In the genomic region with DNA sequence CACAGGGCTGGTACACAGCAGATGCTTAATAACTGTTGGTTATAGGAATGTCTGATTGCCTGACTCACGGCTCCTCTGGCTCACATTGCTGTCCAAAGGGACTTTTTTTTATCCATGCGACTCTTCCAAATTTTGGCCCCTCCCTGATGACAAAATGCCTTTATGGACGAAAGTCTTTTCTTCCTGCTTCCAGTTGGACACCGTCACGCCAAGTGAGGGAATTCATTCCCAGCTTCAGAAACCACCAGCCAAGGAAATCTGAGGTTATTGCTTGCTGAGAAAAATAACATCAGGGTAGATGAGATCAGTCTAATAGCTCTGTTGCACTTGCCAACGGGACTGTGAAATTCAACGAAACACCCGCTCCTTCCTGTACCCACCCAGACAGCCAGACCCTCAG, we compare ENCODE assay signal across 26 mouse cellular contexts.
DNase-seq lines count a peak whose midpoint lies in the region; TF ChIP-seq lines count a peak whose summit lies in the region.
"Had no signal": no experiment of that assay in that cellular context is flagged by ENCODE, and none has a peak within 500 bp of the region (broad histone marks: within the 10 kb centered on the region; RNA-seq: fewer than 3 reads in every experiment).

No protein-coding gene starts in this region.

- no peaks in the 10 kb centered on the region for H3K4me1 ChIP-seq in heart, embryonic 10.5 days
- no peaks in the 10 kb centered on the region for H3K4me1 ChIP-seq in hindbrain, embryonic 10.5 days (replicated peaks)
- H3K4me1 ChIP-seq: forebrain, embryonic 13.5 days had no signal

- no peaks in the 10 kb centered on the region for H3K36me3 ChIP-seq in heart, embryonic 10.5 days
- no peaks in the 10 kb centered on the region for H3K36me3 ChIP-seq in hindbrain, embryonic 10.5 days
- H3K36me3 ChIP-seq: limb, embryonic 13.5 days had no signal

- whole genome bisulfite sequencing in heart, embryonic 10.5 days: 88% methylated on average over 8 of the region's 8 CpGs
- WGBS in hindbrain, embryonic 10.5 days: 92% methylated on average over 8 of the region's 8 CpGs

- no peak overlapping the region for H3K4me3 ChIP-seq in heart, embryonic 10.5 days
- H3K4me3 ChIP-seq in gastrocnemius, adult 2 months: no peak overlapping the region
- H3K4me3 ChIP-seq in hindbrain, embryonic 10.5 days: no peak overlapping the region
- H3K4me3 ChIP-seq: forebrain, embryonic 13.5 days; heart, adult 2 months; left cerebral cortex, adult 2 months; limb, embryonic 13.5 days had no signal

- no peak overlapping the region for H3K27ac ChIP-seq in heart, embryonic 10.5 days
- no peak overlapping the region for H3K27ac ChIP-seq in gastrocnemius, adult 2 months
- no peak overlapping the region for H3K27ac ChIP-seq in hindbrain, embryonic 10.5 days
- H3K27ac ChIP-seq: forebrain, embryonic 13.5 days; heart, adult 2 months; hindbrain, embryonic 14.5 days; left cerebral cortex, adult 2 months; limb, embryonic 13.5 days; stomach, postnatal 0 days had no signal

- no peak for TF ChIP-seq CTCF in gastrocnemius, adult 2 months (IDR thresholded peaks at IDR 0.05)

- H3K27me3 ChIP-seq in heart, embryonic 10.5 days (ENCODE audit: insufficient read depth, poor library complexity, severe bottlenecking): no peaks in the 10 kb centered on the region
- H3K27me3 ChIP-seq in hindbrain, embryonic 10.5 days (ENCODE audit: insufficient read depth, poor library complexity, severe bottlenecking): no peaks in the 10 kb centered on the region
- H3K27me3 ChIP-seq: forebrain, embryonic 13.5 days; limb, embryonic 13.5 days; Patski had no signal

- H3K9me3 ChIP-seq in heart, embryonic 10.5 days: no peaks in the 10 kb centered on the region
- no peaks in the 10 kb centered on the region for H3K9me3 ChIP-seq in hindbrain, embryonic 10.5 days
- H3K9me3 ChIP-seq: forebrain, embryonic 13.5 days; limb, embryonic 13.5 days had no signal

- DNase-seq in heart, adult 8-10 months (ENCODE audit: low spot score): peak; percentile 41
- DNase-seq in heart, embryonic 10.5 days (ENCODE audit: low spot score): no peak
- DNase-seq in gastrocnemius, adult 2 months: peak; percentile 52
- DNase-seq in gastrocnemius, postnatal 25 days: peak; percentile 67
- peak; percentile 17 to 27 for DNase-seq in heart, postnatal 36 days
- no peak for DNase-seq in right cerebral cortex, adult 18-20 months
- DNase-seq in hindbrain, embryonic 10.5 days (ENCODE audit: low spot score): no peak
- no peak for DNase-seq in layer of hippocampus, postnatal 14 days (ENCODE audit: low spot score in 2 of 2)
- DNase-seq: adrenal gland, postnatal 10 days; cerebellum, adult 11 months; cerebellum, adult 9-10 months; cerebellum, postnatal 36 days; kidney, adult 9 months; kidney, postnatal 10 days; layer of hippocampus, adult 9-11 months; midbrain, embryonic 14.5 days; retina, postnatal 1 day; thymus, adult 18-20 months; thymus, postnatal 25 days had no signal

- intact Hi-C loops in gastrocnemius, adult 2 months (cut with DNase I): loop anchor here (5.0 to 10.0 kb wide), 2 partner anchors 70 to 372 kb away; partner anchors contain the start of gene Adamts15
- intact Hi-C loops in heart, postnatal 36 days (cut with DNase I): loop anchor here (5.0 kb wide), 1 partner anchor 60 kb away; no protein-coding TSS in a partner anchor

Comparison
In these comparisons a context has a peak if more than half of its experiments do, and no peak if none do; other contexts are left out.
1. DNase-seq: peak in heart, adult 8-10 months (single experiment), gastrocnemius, adult 2 months (single experiment), gastrocnemius, postnatal 25 days (single experiment) and heart, postnatal 36 days (2 of 2); none in heart, embryonic 10.5 days (single experiment), right cerebral cortex, adult 18-20 months (single experiment), hindbrain, embryonic 10.5 days (single experiment) and layer of hippocampus, postnatal 14 days (0 of 2).